Mouse (Mus musculus) CH12.LX (cell line): ENCODE measurements at regions not wholly inside any gene's neighbourhood (a gene's known extent, or its start where the extent isn't known, plus 50 kb on each side); places are given as distances from the start of the nearest gene placed in this dataset.

ENCODE experiments used
- CTCF ChIP-seq, 2 experiments: IDR thresholded peaks in 1 of 2; conservative IDR thresholded peaks in 1 of 2; 2 replicates each; pipeline ENCODE4 v1.5.1; 2011 to 2012; ENCODE audit warnings: low read depth in 2 of 2, low read length in 2 of 2, improper control_type of control experiment in 1 of 2, inconsistent platforms in 1 of 2, mild to moderate bottlenecking in 1 of 2, moderate library complexity in 1 of 2
- POLR2AphosphoS2 ChIP-seq: IDR thresholded peaks from 2 replicates; pipeline ENCODE4 v1.6.1; 2011; ENCODE audit warnings: low read depth, low read length, improper control_type of control experiment
- UBTF ChIP-seq: IDR thresholded peaks from 2 replicates; pipeline ENCODE4 v1.6.1; 2012; ENCODE audit warnings: low read depth, mild to moderate bottlenecking, inconsistent platforms, low read length, improper control_type of control experiment, moderate library complexity
- ZMIZ1 ChIP-seq: IDR thresholded peaks from 2 replicates; pipeline ENCODE4 v1.6.1; 2012; ENCODE audit warnings: low read depth, mild to moderate bottlenecking, inconsistent platforms, low read length, improper control_type of control experiment

- TF ChIP-seq ZMIZ1, result no peak
- no peak for TF ChIP-seq POLR2AphosphoS2
- no peak for TF ChIP-seq CTCF (conservative IDR thresholded peaks at IDR 0.05 in 1 of 2, IDR thresholded peaks at IDR 0.05 in 1 of 2; ENCODE audit: low read depth in 2 of 2, low read length in 2 of 2)
- TF ChIP-seq UBTF, result no peak
Measured at GRCm38 (mm10) chr11:37623290-37623689, 387.5 kb upstream of the Tenm2 start.
